Mouse (Mus musculus) stomach, postnatal 0 days (tissue): ENCODE data around the gene Baz2a. TPM values are rescaled to one million over a fixed set of nuclear protein-coding genes. Genes with fewer than 3 reads are reported as not detected.

Source experiments
- ATAC-seq: fragments of 200-750 bp; cut with Nextera tagmentation; 2 replicates; pipeline ENCODE4 v1.8.0; 2017; ENCODE audit not compliant: low FRiP score, low TSS enrichment
- DNase-seq: peaks from one replicate; pipeline ENCODE4 v3.0.0-alpha.2; 2016; ENCODE audit warnings: low spot score
- H3K27ac ChIP-seq: fragments of 300-500 bp; sonication (generic); replicated peaks from 2 replicates; pipeline ENCODE4 v1.5.1; 2014; ENCODE audit warnings: mild to moderate bottlenecking, control low read depth
- H3K27me3 ChIP-seq: fragments of 300-500 bp; sonication (generic); 2 replicates; pipeline ENCODE4 v1.6.1; 2014; ENCODE audit warnings: low read length; ENCODE audit not compliant: control insufficient read depth, insufficient read depth
- H3K36me3 ChIP-seq: fragments of 300-500 bp; sonication (generic); 2 replicates; pipeline ENCODE4 v1.6.1; 2014; ENCODE audit warnings: low read length, mixed read lengths; ENCODE audit not compliant: control insufficient read depth, insufficient read depth
- H3K4me1 ChIP-seq: fragments of 300-500 bp; sonication (generic); replicated peaks from 2 replicates; pipeline ENCODE4 v1.6.1; 2014; ENCODE audit warnings: antibody characterized with exemption; ENCODE audit not compliant: control insufficient read depth, insufficient read depth
- H3K4me2 ChIP-seq: fragments of 300-500 bp; sonication (generic); replicated peaks from 2 replicates; pipeline ENCODE4 v1.6.1; 2014; ENCODE audit warnings: low read depth, mild to moderate bottlenecking, control low read depth, moderate library complexity
- H3K4me3 ChIP-seq: fragments of 300-500 bp; sonication (generic); 2 replicates; pipeline ENCODE4 v1.5.1; 2014; ENCODE audit warnings: low read depth, low read length, control low read depth
- H3K9ac ChIP-seq: fragments of 300-500 bp; sonication (generic); 2 replicates; pipeline ENCODE4 v1.6.1; 2014; ENCODE audit warnings: mild to moderate bottlenecking, low read length, control low read depth, mixed read lengths
- H3K9me3 ChIP-seq: fragments of 300-500 bp; sonication (generic); 2 replicates; pipeline ENCODE4 v1.6.1; 2016; ENCODE audit warnings: low read length; ENCODE audit not compliant: control insufficient read depth
- CTCF ChIP-seq: IDR thresholded peaks from 2 replicates; pipeline ENCODE4 v1.5.1; 2016; ENCODE audit warnings: antibody characterized with exemption, low read depth, mild to moderate bottlenecking, moderate library complexity
- EP300 ChIP-seq: optimal IDR thresholded peaks from 2 replicates; pipeline ENCODE3; 2016; ENCODE audit warnings: antibody characterized with exemption
- WGBS: fragments of 180-500 bp; shearing (Covaris S2); extraction: QIAGEN DNeasy Blood & Tissue Kit; methylation state at CpG from one replicate; pipeline ENCODE4 v1.1.7; 2014; 5-methylcytosine and 5-hydroxymethylcytosine counted together
- polyA plus RNA-seq: library from polyadenylated mRNA; unstranded; fragments of >200 nt; fragmentation: Nextera tagmentation; extraction: Ambion mirVana; gene quantifications from 2 replicates; pipeline ENCODE4 v1.2.1, GENCODE M21; 2015

Gene Baz2a
- polyA plus RNA-seq, result 5.5 and 7.9 TPM in 2 replicates

DNA sequence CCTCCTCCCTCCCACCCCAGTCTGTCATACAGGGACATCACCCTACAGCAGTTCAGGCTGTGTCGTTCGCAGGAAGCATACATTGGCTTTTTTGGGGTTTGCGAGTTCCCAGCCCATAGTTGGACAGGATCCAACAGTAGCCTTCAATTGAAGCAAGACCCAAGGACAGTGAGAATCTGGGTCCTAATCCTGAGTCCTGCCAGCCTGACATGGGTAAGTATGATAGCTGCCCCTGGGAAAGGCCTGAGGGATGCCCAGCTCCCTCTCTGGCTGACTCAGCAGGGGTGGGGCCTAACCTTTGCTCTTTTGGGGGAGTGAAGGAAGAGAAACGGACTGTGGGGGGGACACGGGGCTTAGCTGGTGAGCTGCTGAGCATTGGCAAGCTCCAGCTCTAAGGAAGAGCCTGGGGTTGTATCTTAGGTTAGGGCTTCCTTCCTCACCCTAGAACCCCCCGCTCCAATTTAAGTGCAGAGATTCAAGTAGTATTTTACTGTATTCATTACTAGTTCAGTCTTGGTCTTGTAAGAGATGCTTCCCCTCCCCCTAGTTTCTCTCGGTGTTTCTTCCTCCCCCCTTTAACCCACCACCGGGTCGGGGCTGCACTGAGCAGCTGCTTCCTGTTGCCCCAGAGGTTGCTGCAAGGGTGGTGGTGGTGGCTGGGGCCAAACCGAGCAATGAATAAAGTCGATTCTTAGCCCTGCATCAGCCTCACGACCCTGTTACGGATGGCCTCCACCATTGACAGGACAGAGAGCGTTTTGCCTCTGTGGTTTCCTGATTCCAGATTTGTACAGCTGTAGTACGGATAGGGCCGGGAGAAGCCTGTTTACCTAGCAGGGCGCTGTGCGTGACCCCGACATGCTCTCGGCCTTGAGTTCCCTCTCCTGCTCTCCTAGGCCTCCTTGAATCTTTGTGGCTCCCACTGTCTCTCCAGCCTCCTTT is at the start of gene Baz2a:
TSS of gene Baz2a (plus strand) at position 14 of the 942 bp plus-strand sequence.
- peak; percentile 16 for ATAC-seq
- Histone ChIP-seq H3K4me3 (peak within 1 kb of the TSS; percentile 85), H3K4me1 (no peaks in the 10 kb centered on the region; the same call in none of the 2 replicates), H3K27ac (peak within 1 kb of the TSS; percentile 97), H3K9me3 (no peaks in the 10 kb centered on the region), H3K4me2 (peak within 1 kb of the TSS; percentile 83), H3K27me3 (no peaks in the 10 kb centered on the region), H3K36me3 (peaks cover 20% of the 10 kb centered on the region), H3K9ac (peak within 1 kb of the TSS; percentile 89)
- WGBS, result 1% methylated on average over 20 of the region's 20 CpGs
- DNase-seq, result peak; percentile 71
- no peak for TF ChIP-seq EP300
- no peak for TF ChIP-seq CTCF

DNA sequence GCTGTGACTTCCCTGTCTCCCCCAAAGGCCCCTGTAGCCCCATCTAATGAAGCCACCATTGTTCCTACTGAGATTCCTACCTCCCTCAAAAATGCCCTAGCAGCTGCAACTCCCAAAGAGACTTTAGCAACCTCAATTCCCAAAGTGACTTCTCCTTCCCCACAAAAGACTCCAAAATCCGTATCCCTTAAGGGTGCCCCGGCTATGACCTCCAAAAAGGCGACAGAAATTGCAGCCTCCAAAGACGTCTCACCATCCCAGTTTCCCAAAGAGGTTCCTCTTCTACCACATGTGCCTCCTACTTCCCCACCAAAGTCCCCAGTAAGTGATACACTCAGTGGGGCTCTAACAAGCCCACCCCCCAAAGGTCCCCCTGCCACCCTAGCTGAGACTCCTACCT is 49.7 kb upstream of the Baz2a start:
- WGBS, result 69% methylated on average over 4 of the region's 4 CpGs
- no peaks in the 10 kb centered on the region for H3K27me3 ChIP-seq
- DNase-seq, result no peak
- no peak overlapping the region for H3K27ac ChIP-seq
- no peaks in the 10 kb centered on the region for H3K9me3 ChIP-seq
- H3K4me3 ChIP-seq, result no peak overlapping the region
- no peak for ATAC-seq
- H3K36me3 ChIP-seq, result peaks cover 27% of the 10 kb centered on the region
- H3K9ac ChIP-seq, result no peak overlapping the region
- no peak for TF ChIP-seq CTCF
- H3K4me1 ChIP-seq, result peaks cover 8% of the 10 kb centered on the region; the same call in 1 of the 2 replicates
- no peak overlapping the region for H3K4me2 ChIP-seq

DNA sequence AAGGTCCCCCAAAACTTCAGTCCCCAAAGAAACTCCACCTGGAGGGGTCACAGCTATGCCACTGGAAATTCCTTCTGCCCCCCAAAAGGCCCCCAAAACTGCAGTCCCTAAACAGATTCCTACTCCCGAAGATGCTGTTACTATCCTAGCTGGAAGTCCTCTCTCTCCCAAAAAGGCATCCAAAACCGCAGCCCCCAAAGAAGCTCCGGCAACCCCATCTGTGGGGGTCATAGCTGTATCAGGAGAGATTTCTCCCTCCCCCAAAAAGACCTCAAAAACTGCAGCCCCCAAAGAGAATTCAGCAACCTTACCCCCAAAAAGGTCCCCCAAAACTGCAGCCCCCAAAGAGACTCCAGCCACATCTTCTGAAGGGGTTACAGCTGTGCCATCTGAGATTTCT is 48.9 kb upstream of the Baz2a start:
- Histone ChIP-seq H3K9ac (no peak overlapping the region), H3K4me1 (peaks cover 6% of the 10 kb centered on the region; the same call in 1 of the 2 replicates), H3K9me3 (no peaks in the 10 kb centered on the region), H3K4me2 (no peak overlapping the region), H3K27ac (no peak overlapping the region), H3K36me3 (peaks cover 27% of the 10 kb centered on the region), H3K27me3 (no peaks in the 10 kb centered on the region), H3K4me3 (no peak overlapping the region)
- DNase-seq (no peak), ATAC-seq (no peak)
- TF ChIP-seq EP300 (no peak), CTCF (no peak)
- 84% methylated on average over 3 of the region's 3 CpGs for WGBS

DNA sequence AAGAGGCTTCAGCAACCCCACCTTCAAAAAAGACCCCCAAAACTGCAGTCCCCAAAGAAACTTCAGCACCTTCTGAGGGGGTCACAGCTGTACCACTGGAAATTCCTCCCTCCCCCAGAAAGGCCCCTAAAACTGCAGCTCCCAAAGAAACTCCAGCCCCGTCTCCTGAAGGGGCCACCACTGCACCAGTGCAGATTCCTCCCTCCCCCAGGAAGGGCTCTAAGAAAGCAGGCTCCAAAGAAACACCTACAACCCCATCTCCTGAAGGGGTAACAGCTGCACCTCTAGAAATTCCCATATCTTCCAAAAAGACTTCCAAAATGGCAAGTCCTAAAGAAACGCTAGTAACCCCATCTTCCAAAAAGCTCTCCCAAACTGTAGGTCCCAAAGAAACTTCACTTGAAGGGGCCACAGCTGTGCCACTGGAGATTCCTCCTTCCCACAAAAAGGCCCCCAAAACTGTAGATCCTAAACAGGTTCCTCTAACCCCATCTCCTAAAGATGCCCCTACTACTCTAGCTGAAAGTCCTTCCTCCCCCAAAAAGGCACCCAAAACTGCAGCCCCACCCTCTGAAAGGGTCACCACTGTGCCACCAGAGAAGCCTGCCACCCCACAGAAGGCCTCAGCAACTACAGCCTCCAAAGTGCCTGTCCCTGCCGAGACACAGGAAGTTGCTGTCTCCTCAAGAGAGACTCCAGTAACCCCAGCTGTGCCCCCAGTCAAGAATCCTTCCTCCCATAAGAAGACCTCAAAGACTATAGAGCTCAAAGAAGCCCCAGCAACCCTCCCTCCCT is 48.1 kb upstream of the Baz2a start:
- ATAC-seq (no peak), DNase-seq (peak; percentile 12)
- H3K4me1 ChIP-seq, result peaks cover 3% of the 10 kb centered on the region; the same call in 1 of the 2 replicates
- no peak overlapping the region for H3K4me2 ChIP-seq
- H3K9me3 ChIP-seq, result no peaks in the 10 kb centered on the region
- H3K27ac ChIP-seq, result no peak overlapping the region
- TF ChIP-seq CTCF (no peak), EP300 (no peak)
- no peaks in the 10 kb centered on the region for H3K27me3 ChIP-seq
- H3K4me3 ChIP-seq, result no peak overlapping the region
- H3K9ac ChIP-seq, result no peak overlapping the region
- H3K36me3 ChIP-seq, result peaks cover 31% of the 10 kb centered on the region
- WGBS, result 50% methylated on average over 3 of the region's 3 CpGs

DNA sequence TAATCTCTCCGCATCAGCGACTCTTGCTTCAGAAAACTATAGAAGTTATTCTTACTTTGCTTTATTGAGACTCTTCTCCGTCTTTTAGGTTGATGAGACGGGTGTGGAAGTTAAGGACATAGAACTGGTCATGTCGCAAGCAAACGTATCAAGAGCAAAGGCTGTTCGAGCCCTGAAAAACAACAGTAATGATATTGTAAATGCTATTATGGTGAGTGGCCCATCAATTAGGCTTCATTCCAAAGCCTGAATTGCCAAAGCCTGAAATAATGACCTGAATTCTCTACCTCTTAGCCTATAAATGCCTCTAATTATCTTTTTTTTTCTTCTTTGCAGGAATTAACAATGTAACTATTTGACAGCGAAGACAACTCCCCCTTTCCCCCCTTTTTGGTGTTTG is 43.2 kb upstream of the Baz2a start:
- DNase-seq, result no peak
- no peak for ATAC-seq
- no peak overlapping the region for H3K4me2 ChIP-seq
- 93% methylated on average over 8 of the region's 8 CpGs for WGBS
- TF ChIP-seq EP300, result no peak
- TF ChIP-seq CTCF, result no peak
- H3K4me1 ChIP-seq, result no peaks in the 10 kb centered on the region
- H3K9ac ChIP-seq, result no peak overlapping the region
- no peak overlapping the region for H3K27ac ChIP-seq
- H3K36me3 ChIP-seq, result peaks cover 22% of the 10 kb centered on the region
- H3K9me3 ChIP-seq, result no peaks in the 10 kb centered on the region
- H3K4me3 ChIP-seq, result no peak overlapping the region
- H3K27me3 ChIP-seq, result no peaks in the 10 kb centered on the region
